Mouse (Mus musculus) neural tube, embryonic 10.5 days (tissue): ENCODE measurements at regions not wholly inside any gene's neighbourhood (a gene's known extent, or its start where the extent isn't known, plus 50 kb on each side); places are given as distances from the start of the nearest gene placed in this dataset.

Source experiments
- DNase-seq: peaks from one replicate; pipeline ENCODE4 v3.0.0-alpha.2; 2017; ENCODE audit warnings: low spot score; ENCODE audit errors: extremely low spot score

- peak; percentile 29 for DNase-seq
These were observed 169.1 kb downstream of the Ndfip2 start for GRCm38 (mm10) chr14:105427474-105427901.

- DNase-seq: no peak
These were observed 168.4 kb downstream of the Ndfip2 start for GRCm38 (mm10) chr14:105426597-105427334.

GRCm38 (mm10) chr14:105417967-105418366, 159.6 kb downstream of the Ndfip2 start:
- no peak for DNase-seq

- DNase-seq: no peak
These were observed 159.1 kb downstream of the Ndfip2 start for GRCm38 (mm10) chr14:105417458-105417960.

- no peak for DNase-seq
These were observed 158.6 kb downstream of the Ndfip2 start for GRCm38 (mm10) chr14:105416964-105417363.

GRCm38 (mm10) chr14:105404662-105405061, 146.3 kb downstream of the Ndfip2 start:
- DNase-seq: no peak

GRCm38 (mm10) chr14:105404241-105404640, 145.9 kb downstream of the Ndfip2 start:
- DNase-seq: no peak

- no peak for DNase-seq
These were observed 144.9 kb downstream of the Ndfip2 start for GRCm38 (mm10) chr14:105403256-105403655.

- no peak for DNase-seq
These were observed 144.2 kb downstream of the Ndfip2 start for GRCm38 (mm10) chr14:105402556-105402955.

GRCm38 (mm10) chr14:105397467-105397866, 139.1 kb downstream of the Ndfip2 start:
- DNase-seq: peak; percentile 77

GRCm38 (mm10) chr14:105392079-105392813, 133.9 kb downstream of the Ndfip2 start:
- DNase-seq: no peak

- no peak for DNase-seq
These were observed 133.1 kb downstream of the Ndfip2 start for GRCm38 (mm10) chr14:105391430-105391829.

GRCm38 (mm10) chr14:105385119-105385518, 126.7 kb downstream of the Ndfip2 start:
- DNase-seq: no peak

- DNase-seq: no peak
These were observed 125.0 kb downstream of the Ndfip2 start for GRCm38 (mm10) chr14:105383382-105383781.

- DNase-seq: no peak
These were observed 121.7 kb downstream of the Ndfip2 start for GRCm38 (mm10) chr14:105380101-105380500.

- DNase-seq: peak; percentile 40
These were observed 119.4 kb downstream of the Ndfip2 start for GRCm38 (mm10) chr14:105377770-105378169.

GRCm38 (mm10) chr14:105377035-105377621, 118.8 kb downstream of the Ndfip2 start:
- DNase-seq: peak; percentile 33

GRCm38 (mm10) chr14:105369637-105370435, 111.5 kb downstream of the Ndfip2 start:
- DNase-seq: no peak

GRCm38 (mm10) chr14:105360530-105360929, 102.2 kb downstream of the Ndfip2 start:
- DNase-seq: no peak

GRCm38 (mm10) chr14:105359829-105360228, 101.5 kb downstream of the Ndfip2 start:
- no peak for DNase-seq
